Mouse (Mus musculus) MEL (cell line): Measurements from ENCODE around the gene Slc25a23.

Experiments
- CTCF ChIP-seq, 3 experiments: IDR thresholded peaks in 2 of 3; conservative IDR thresholded peaks in 1 of 3; 2 replicates each; pipeline ENCODE4 v1.5.1; 2011 to 2012; ENCODE audit warnings: low read length in 3 of 3, low read depth in 2 of 3, mild to moderate bottlenecking in 2 of 3, improper control_type of control experiment in 1 of 3, inconsistent platforms in 1 of 3, mixed read lengths in 1 of 3, moderate library complexity in 1 of 3; ENCODE audit not compliant: control insufficient read depth in 1 of 3, insufficient read depth in 1 of 3, poor library complexity in 1 of 3, severe bottlenecking in 1 of 3
- ELF1 ChIP-seq: IDR thresholded peaks from 2 replicates; pipeline ENCODE4 v1.6.1; 2014; ENCODE audit warnings: low read depth, mild to moderate bottlenecking, inconsistent platforms, low read length, improper control_type of control experiment, moderate library complexity
- MAZ ChIP-seq: IDR thresholded peaks from 2 replicates; pipeline ENCODE4 v1.6.1; 2012; ENCODE audit warnings: low read depth, mild to moderate bottlenecking, inconsistent platforms, low read length, improper control_type of control experiment
- NELFE ChIP-seq: IDR thresholded peaks from 2 replicates; pipeline ENCODE4 v1.6.1; 2011; ENCODE audit warnings: low read depth, low read length, improper control_type of control experiment
- POLR2A ChIP-seq, 2 experiments: IDR thresholded peaks; 2 replicates each; pipeline ENCODE4 v1.6.1; 2011 to 2012; ENCODE audit warnings: low read length in 2 of 2, mild to moderate bottlenecking in 2 of 2, control low read depth in 1 of 2, improper control_type of control experiment in 1 of 2, low read depth in 1 of 2, moderate library complexity in 1 of 2; ENCODE audit not compliant: control insufficient read depth in 1 of 2, insufficient read depth in 1 of 2, poor library complexity in 1 of 2
- USF1 ChIP-seq: IDR thresholded peaks from 2 replicates; pipeline ENCODE4 v1.6.1; 2014; ENCODE audit warnings: low read depth, mild to moderate bottlenecking, inconsistent platforms, low read length, improper control_type of control experiment, moderate library complexity
- ZMIZ1 ChIP-seq: IDR thresholded peaks from 2 replicates; pipeline ENCODE4 v1.6.1; 2012; ENCODE audit warnings: low read depth, mild to moderate bottlenecking, inconsistent platforms, low read length, improper control_type of control experiment, moderate library complexity

DNA sequence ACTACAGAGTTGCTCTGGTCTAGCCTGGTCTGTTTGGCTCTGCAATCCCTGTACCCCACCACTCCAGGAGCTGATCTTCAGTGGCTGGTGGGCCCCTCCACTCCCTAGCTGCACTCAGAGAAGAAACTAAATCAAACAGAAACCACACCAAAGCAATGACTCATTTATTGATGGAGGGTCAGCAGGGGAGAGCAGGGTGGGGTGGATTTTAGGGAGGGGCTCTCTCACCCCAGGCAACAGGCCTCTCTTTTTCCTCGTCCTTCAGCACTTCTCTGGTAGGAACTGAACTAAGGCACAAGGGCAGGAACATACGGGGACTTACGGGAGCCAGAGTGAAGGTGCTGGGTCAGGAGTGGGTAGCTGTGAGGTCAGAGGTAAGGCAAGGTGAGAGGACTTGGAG lies 20.3 kb upstream of the Slc25a23 start:
- TF ChIP-seq MAZ, result no peak
- no peak for TF ChIP-seq ZMIZ1
- no peak for TF ChIP-seq USF1
- TF ChIP-seq NELFE, result no peak
- TF ChIP-seq POLR2A (IDR thresholded peaks at IDR 0.05; ENCODE audit: control insufficient read depth in 1 of 2, insufficient read depth in 1 of 2, low read depth in 1 of 2, low read length in 2 of 2, poor library complexity in 1 of 2), result no peak
- TF ChIP-seq CTCF (IDR thresholded peaks at IDR 0.05 in 2 of 3, conservative IDR thresholded peaks at IDR 0.05 in 1 of 3; ENCODE audit: control insufficient read depth in 1 of 3, insufficient read depth in 1 of 3, low read depth in 2 of 3, low read length in 3 of 3, poor library complexity in 1 of 3, severe bottlenecking in 1 of 3), result no peak
- TF ChIP-seq ELF1, result no peak
